Mouse (Mus musculus) lung, postnatal 0 days (tissue): ENCODE results near the gene Dcaf4.

Experiments
- CTCF ChIP-seq: IDR thresholded peaks from 2 replicates; pipeline ENCODE4 v1.5.1; 2016; ENCODE audit warnings: antibody characterized with exemption, mild to moderate bottlenecking
- EP300 ChIP-seq: IDR thresholded peaks from 2 replicates; pipeline ENCODE4 v1.6.1; 2016; ENCODE audit warnings: antibody characterized with exemption, mild to moderate bottlenecking, control low read depth

DNA sequence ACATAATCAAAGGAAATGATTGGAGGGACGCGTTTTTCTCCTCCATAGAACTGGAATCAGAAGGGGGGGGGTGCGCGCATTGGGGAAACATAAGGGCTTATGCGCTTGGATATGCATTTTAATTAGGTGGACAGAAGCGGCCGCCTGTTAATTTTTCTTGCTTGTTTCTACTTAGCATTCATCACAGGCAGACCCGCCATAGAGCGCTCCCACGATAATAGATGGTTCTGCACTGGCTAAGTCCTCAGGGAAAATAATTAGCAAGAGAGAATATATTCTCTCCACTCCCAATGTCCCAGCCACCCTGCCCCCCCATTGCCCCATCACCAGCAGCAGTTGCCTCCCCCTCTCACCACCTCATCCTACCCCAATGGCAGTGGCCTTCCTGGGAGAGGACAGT lies 44.0 kb upstream of the Dcaf4 start:
- no peak for TF ChIP-seq CTCF
- TF ChIP-seq EP300: no peak
